Mouse (Mus musculus): Measurements from ENCODE around the gene Gng13. TPM values are rescaled to one million over a fixed set of nuclear protein-coding genes. Genes with fewer than 3 reads are reported as not detected.

Gng13 gene
- polyA plus RNA-seq, 2 experiments: not detected

GRCm38 (mm10) chr17:25681636-25682035 is 35.3 kb upstream of the Gng13 start:
- DNase-seq (ENCODE audit: low read depth in 3 of 3, low spot score in 3 of 3): no peak
- 39% methylated on average over 4 of the region's 4 CpGs for WGBS (ENCODE audit: insufficient replicate concordance)
- H3K27ac ChIP-seq: no peak overlapping the region
- H3K4me2 ChIP-seq (ENCODE audit: low read depth): no peak overlapping the region
- no peak for ATAC-seq (ENCODE audit: insufficient read depth)
- no peak for TF ChIP-seq CTCF (IDR thresholded peaks at IDR 0.05; ENCODE audit: low read depth)
- TF ChIP-seq EP300 (IDR thresholded peaks at IDR 0.05; ENCODE audit: low read depth): no peak
- no peaks in the 10 kb centered on the region for H3K4me1 ChIP-seq (replicated peaks; ENCODE audit: control insufficient read depth in 2 of 2, insufficient read depth in 2 of 2, low read length in 1 of 2)
- no peak overlapping the region for H3K9ac ChIP-seq (replicated peaks)
- no peaks in the 10 kb centered on the region for H3K36me3 ChIP-seq (replicated peaks; ENCODE audit: control insufficient read depth, insufficient read depth, low read depth)
- H3K27me3 ChIP-seq (ENCODE audit: control insufficient read depth, insufficient read depth, low read length): no peaks in the 10 kb centered on the region
- H3K4me3 ChIP-seq (ENCODE audit: insufficient read depth in 1 of 2, low read depth in 2 of 2, low read length in 2 of 2): no peak overlapping the region
- H3K9me3 ChIP-seq (ENCODE audit: control insufficient read depth, low read length): no peaks in the 10 kb centered on the region

GRCm38 (mm10) chr17:25686323-25686722 is 30.6 kb upstream of the Gng13 start:
- 28% methylated on average over 7 of the region's 7 CpGs for WGBS (ENCODE audit: insufficient replicate concordance)
- no peaks in the 10 kb centered on the region for H3K36me3 ChIP-seq (replicated peaks; ENCODE audit: control insufficient read depth, insufficient read depth, low read depth)
- no peak overlapping the region for H3K4me3 ChIP-seq (ENCODE audit: insufficient read depth in 1 of 2, low read depth in 2 of 2, low read length in 2 of 2)
- TF ChIP-seq CTCF (IDR thresholded peaks at IDR 0.05; ENCODE audit: low read depth): peak; percentile 49; the same call in 1 of the 2 replicates
- no peak for TF ChIP-seq EP300 (IDR thresholded peaks at IDR 0.05; ENCODE audit: low read depth)
- H3K9me3 ChIP-seq (ENCODE audit: control insufficient read depth, low read length): no peaks in the 10 kb centered on the region
- H3K27ac ChIP-seq: no peak overlapping the region
- H3K4me1 ChIP-seq (replicated peaks; ENCODE audit: control insufficient read depth in 2 of 2, insufficient read depth in 2 of 2, low read length in 1 of 2): no peaks in the 10 kb centered on the region
- no peak for DNase-seq (ENCODE audit: low read depth in 3 of 3, low spot score in 3 of 3)
- H3K4me2 ChIP-seq (ENCODE audit: low read depth): no peak overlapping the region
- no peaks in the 10 kb centered on the region for H3K27me3 ChIP-seq (ENCODE audit: control insufficient read depth, insufficient read depth, low read length)
- ATAC-seq (ENCODE audit: insufficient read depth): no peak
- no peak overlapping the region for H3K9ac ChIP-seq (replicated peaks)

DNA sequence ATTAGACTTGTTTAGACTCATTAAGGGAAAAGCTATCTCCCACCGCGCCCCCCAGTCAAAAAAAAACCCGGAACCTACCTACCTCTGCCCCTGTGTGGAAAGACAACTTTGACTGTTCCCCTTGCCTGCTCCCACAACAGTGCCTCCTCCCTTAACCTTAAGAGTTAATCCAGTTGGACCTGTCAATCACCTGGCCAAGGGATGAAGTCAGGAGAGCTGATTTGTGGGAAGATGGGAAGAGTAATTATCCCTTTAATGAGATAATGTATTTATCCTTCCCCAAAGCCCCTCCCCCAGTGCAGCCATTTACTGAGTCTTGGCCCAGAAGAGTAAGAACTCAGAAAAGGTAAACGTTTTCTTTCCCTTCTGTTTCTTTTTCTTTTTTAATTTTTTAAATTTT is 28.0 kb upstream of the Gng13 start:
- H3K4me1 ChIP-seq (replicated peaks; ENCODE audit: control insufficient read depth in 2 of 2, insufficient read depth in 2 of 2, low read length in 1 of 2): no peaks in the 10 kb centered on the region
- no peak overlapping the region for H3K9ac ChIP-seq (replicated peaks)
- TF ChIP-seq CTCF (IDR thresholded peaks at IDR 0.05; ENCODE audit: low read depth) (no peak), EP300 (IDR thresholded peaks at IDR 0.05; ENCODE audit: low read depth) (no peak)
- 56% methylated on average over 4 of the region's 4 CpGs for WGBS (ENCODE audit: insufficient replicate concordance)
- no peak overlapping the region for H3K4me3 ChIP-seq (ENCODE audit: insufficient read depth in 1 of 2, low read depth in 2 of 2, low read length in 2 of 2)
- H3K9me3 ChIP-seq (ENCODE audit: control insufficient read depth, low read length): no peaks in the 10 kb centered on the region
- no peak overlapping the region for H3K27ac ChIP-seq
- DNase-seq (ENCODE audit: low read depth in 3 of 3, low spot score in 3 of 3): no peak
- no peak for ATAC-seq (ENCODE audit: insufficient read depth)
- no peaks in the 10 kb centered on the region for H3K36me3 ChIP-seq (replicated peaks; ENCODE audit: control insufficient read depth, insufficient read depth, low read depth)
- H3K27me3 ChIP-seq (ENCODE audit: control insufficient read depth, insufficient read depth, low read length): no peaks in the 10 kb centered on the region
- no peak overlapping the region for H3K4me2 ChIP-seq (ENCODE audit: low read depth)

GRCm38 (mm10) chr17:25696263-25696662 is 20.7 kb upstream of the Gng13 start:
- Histone ChIP-seq H3K36me3 (replicated peaks; ENCODE audit: control insufficient read depth, insufficient read depth, low read depth) (no peaks in the 10 kb centered on the region), H3K4me1 (replicated peaks; ENCODE audit: control insufficient read depth in 2 of 2, insufficient read depth in 2 of 2, low read length in 1 of 2) (no peaks in the 10 kb centered on the region), H3K9ac (replicated peaks) (no peak overlapping the region), H3K4me3 (ENCODE audit: insufficient read depth in 1 of 2, low read depth in 2 of 2, low read length in 2 of 2) (no peak overlapping the region), H3K27me3 (ENCODE audit: control insufficient read depth, insufficient read depth, low read length) (no peaks in the 10 kb centered on the region), H3K9me3 (ENCODE audit: control insufficient read depth, low read length) (no peaks in the 10 kb centered on the region), H3K27ac (no peak overlapping the region), H3K4me2 (ENCODE audit: low read depth) (no peak overlapping the region)
- TF ChIP-seq CTCF (IDR thresholded peaks at IDR 0.05; ENCODE audit: low read depth): no peak
- no peak for TF ChIP-seq EP300 (IDR thresholded peaks at IDR 0.05; ENCODE audit: low read depth)
- ATAC-seq (ENCODE audit: insufficient read depth): no peak
- DNase-seq (ENCODE audit: low read depth in 3 of 3, low spot score in 3 of 3): no peak
- WGBS (ENCODE audit: insufficient replicate concordance): 39% methylated on average over 1 of the region's 1 CpGs

GRCm38 (mm10) chr17:25698446-25698845 is 18.5 kb upstream of the Gng13 start:
- Histone ChIP-seq H3K4me2 (ENCODE audit: low read depth) (no peak overlapping the region), H3K36me3 (replicated peaks; ENCODE audit: control insufficient read depth, insufficient read depth, low read depth) (no peaks in the 10 kb centered on the region), H3K4me3 (ENCODE audit: insufficient read depth in 1 of 2, low read depth in 2 of 2, low read length in 2 of 2) (no peak overlapping the region), H3K9ac (replicated peaks) (no peak overlapping the region), H3K27me3 (ENCODE audit: control insufficient read depth, insufficient read depth, low read length) (no peaks in the 10 kb centered on the region), H3K9me3 (ENCODE audit: control insufficient read depth, low read length) (no peaks in the 10 kb centered on the region), H3K27ac (no peak overlapping the region), H3K4me1 (replicated peaks; ENCODE audit: control insufficient read depth in 2 of 2, insufficient read depth in 2 of 2, low read length in 1 of 2) (no peaks in the 10 kb centered on the region)
- peak; percentile 89 for TF ChIP-seq CTCF (IDR thresholded peaks at IDR 0.05; ENCODE audit: low read depth)
- no peak for TF ChIP-seq EP300 (IDR thresholded peaks at IDR 0.05; ENCODE audit: low read depth)
- peak; percentile 44 to 55 (median 45) for DNase-seq (ENCODE audit: low read depth in 3 of 3, low spot score in 3 of 3)
- no peak for ATAC-seq (ENCODE audit: insufficient read depth)
- WGBS (ENCODE audit: insufficient replicate concordance): 13% methylated on average over 7 of the region's 7 CpGs

Measured in liver, embryonic 14.5 days (tissue).